Mouse (Mus musculus) CH12.LX (cell line): ENCODE results near the gene Psmd1. TPM values are rescaled to one million over a fixed set of nuclear protein-coding genes. Genes with fewer than 3 reads are reported as not detected.

Experiments used
- DNase-seq: peaks from one replicate; pipeline ENCODE4 v3.0.0-alpha.2; 2013; ENCODE audit errors: extremely low read depth
- H3K27ac ChIP-seq: 2 replicates; pipeline ENCODE4 v1.5.1; 2012; ENCODE audit warnings: low read depth, mild to moderate bottlenecking, control low read depth, moderate library complexity; ENCODE audit not compliant: insufficient read depth
- H3K27me3 ChIP-seq: replicated peaks from 2 replicates; pipeline ENCODE3; 2012; ENCODE audit warnings: inconsistent platforms
- H3K36me3 ChIP-seq, 2 experiments: replicated peaks in 1 of 2; 2 replicates each; pipeline versions ENCODE3 to v1.6.1; 2012; ENCODE audit warnings: inconsistent platforms in 1 of 2, low read length in 1 of 2, mild to moderate bottlenecking in 1 of 2, mixed read lengths in 1 of 2, moderate library complexity in 1 of 2; ENCODE audit not compliant: control insufficient read depth in 1 of 2, insufficient read depth in 1 of 2
- H3K4me1 ChIP-seq, 2 experiments: 2 replicates each; pipeline ENCODE4 v1.6.1; 2012; ENCODE audit warnings: inconsistent platforms in 1 of 2, moderate library complexity in 1 of 2; ENCODE audit not compliant: insufficient read depth in 2 of 2, control insufficient read depth in 1 of 2
- H3K4me2 ChIP-seq: 2 replicates; pipeline ENCODE4 v1.6.1; 2012; ENCODE audit warnings: low read depth, mild to moderate bottlenecking, control low read depth; ENCODE audit not compliant: poor library complexity, insufficient read depth, severe bottlenecking
- H3K4me3 ChIP-seq, 3 experiments: fragments of 150-350 bp in 1 of 3; sonication (generic) in 1 of 3; replicated peaks in 1 of 3; 2 replicates each; pipeline versions ENCODE3 to v1.5.1; 2011 to 2012; ENCODE audit warnings: low read depth in 2 of 3, low read length in 2 of 3, mild to moderate bottlenecking in 2 of 3, moderate library complexity in 2 of 3, control low read depth in 1 of 3, improper control_type of control experiment in 1 of 3, inconsistent platforms in 1 of 3, mixed read lengths in 1 of 3; ENCODE audit not compliant: poor library complexity in 1 of 3
- H3K79me2 ChIP-seq: replicated peaks from 2 replicates; pipeline ENCODE4 v1.6.1; 2012; ENCODE audit warnings: mild to moderate bottlenecking, moderate library complexity; ENCODE audit not compliant: control insufficient read depth, poor library complexity, insufficient read depth, severe bottlenecking; ENCODE audit errors: extremely low read depth
- H3K9ac ChIP-seq: 2 replicates; pipeline ENCODE4 v1.6.1; 2012; ENCODE audit warnings: low read depth, mild to moderate bottlenecking, control low read depth, moderate library complexity; ENCODE audit not compliant: insufficient read depth
- H3K9me3 ChIP-seq: replicated peaks from 2 replicates; pipeline ENCODE3; 2012; ENCODE audit warnings: low read length, inconsistent platforms, mixed read lengths
- BHLHE40 ChIP-seq: IDR thresholded peaks from 2 replicates; pipeline ENCODE4 v1.6.1; 2011; ENCODE audit warnings: mild to moderate bottlenecking, low read depth, low read length, improper control_type of control experiment
- CHD1 ChIP-seq: IDR thresholded peaks from 2 replicates; pipeline ENCODE4 v1.6.1; 2012; ENCODE audit warnings: low read depth, low read length, improper control_type of control experiment, inconsistent platforms
- CHD2 ChIP-seq: IDR thresholded peaks from 2 replicates; pipeline ENCODE4 v1.6.1; 2011; ENCODE audit warnings: low read length, improper control_type of control experiment
- CTCF ChIP-seq, 2 experiments: IDR thresholded peaks in 1 of 2; conservative IDR thresholded peaks in 1 of 2; 2 replicates each; pipeline ENCODE4 v1.5.1; 2011 to 2012; ENCODE audit warnings: low read depth in 2 of 2, low read length in 2 of 2, improper control_type of control experiment in 1 of 2, inconsistent platforms in 1 of 2, mild to moderate bottlenecking in 1 of 2, moderate library complexity in 1 of 2
- E2F4 ChIP-seq: IDR thresholded peaks from 2 replicates; pipeline ENCODE4 v1.6.1; 2011; ENCODE audit warnings: low read depth, low read length, improper control_type of control experiment; ENCODE audit not compliant: insufficient replicate concordance
- EP300 ChIP-seq: IDR thresholded peaks from 2 replicates; pipeline ENCODE4 v1.6.1; 2011; ENCODE audit warnings: low read length, improper control_type of control experiment
- ETS1 ChIP-seq: conservative IDR thresholded peaks from 2 replicates; pipeline ENCODE4 v1.6.1; 2012; ENCODE audit warnings: low read depth, mild to moderate bottlenecking, inconsistent platforms, low read length, improper control_type of control experiment, moderate library complexity
- GABPA ChIP-seq: IDR thresholded peaks from 2 replicates; pipeline ENCODE4 v1.6.1; 2012; ENCODE audit warnings: low read depth, low read length, improper control_type of control experiment, inconsistent platforms; ENCODE audit not compliant: insufficient replicate concordance
- IRF4 ChIP-seq: IDR thresholded peaks from 2 replicates; pipeline ENCODE4 v1.6.1; 2014; ENCODE audit warnings: low read depth, mild to moderate bottlenecking, inconsistent platforms, low read length, improper control_type of control experiment
- JUN ChIP-seq: IDR thresholded peaks from 2 replicates; pipeline ENCODE4 v1.6.1; 2011; ENCODE audit warnings: low read depth, mild to moderate bottlenecking, low read length, improper control_type of control experiment, moderate library complexity; ENCODE audit not compliant: insufficient read depth
- MXI1 ChIP-seq: IDR thresholded peaks from 2 replicates; pipeline ENCODE4 v1.6.1; 2011; ENCODE audit warnings: mild to moderate bottlenecking, low read depth, low read length, improper control_type of control experiment
- RCOR1 ChIP-seq: conservative IDR thresholded peaks from 2 replicates; pipeline ENCODE4 v1.6.1; 2012; ENCODE audit warnings: low read depth, mild to moderate bottlenecking, inconsistent platforms, low read length, improper control_type of control experiment
- SIN3A ChIP-seq: IDR thresholded peaks from 2 replicates; pipeline ENCODE4 v1.6.1; 2012; ENCODE audit warnings: low read length, improper control_type of control experiment, inconsistent platforms
- TBP ChIP-seq: conservative IDR thresholded peaks from 2 replicates; pipeline ENCODE4 v1.6.1; 2011; ENCODE audit warnings: low read depth, low read length, improper control_type of control experiment
- TCF12 ChIP-seq: IDR thresholded peaks from 2 replicates; pipeline ENCODE4 v1.6.1; 2014; ENCODE audit warnings: low read depth, mild to moderate bottlenecking, inconsistent platforms, low read length, improper control_type of control experiment
- UBTF ChIP-seq: IDR thresholded peaks from 2 replicates; pipeline ENCODE4 v1.6.1; 2012; ENCODE audit warnings: low read depth, mild to moderate bottlenecking, inconsistent platforms, low read length, improper control_type of control experiment, moderate library complexity
- USF1 ChIP-seq: IDR thresholded peaks from 2 replicates; pipeline ENCODE4 v1.6.1; 2014; ENCODE audit warnings: low read depth, mild to moderate bottlenecking, inconsistent platforms, low read length, improper control_type of control experiment
- ZKSCAN1 ChIP-seq: IDR thresholded peaks from 2 replicates; pipeline ENCODE4 v1.6.1; 2012; ENCODE audit warnings: low read depth, inconsistent platforms, low read length, improper control_type of control experiment, borderline replicate concordance
- ZNF384 ChIP-seq: IDR thresholded peaks from 2 replicates; pipeline ENCODE4 v1.6.1; 2012; ENCODE audit warnings: low read depth, low read length, improper control_type of control experiment, inconsistent platforms
- dilution Hi-C: fragments of 300-500 bp; cut with MboI; formaldehyde crosslinking; loops from 2 replicates; pipeline ENCODE4 v1.14.3; 2020; ENCODE audit warnings: low sequenced_read_pairs; ENCODE audit not compliant: extremely low pct_unique_long_range_greater_than_20kb, extremely low pct_ligation_motif_present
- in situ Hi-C: fragments of 300-500 bp; cut with MboI; formaldehyde crosslinking; loops from 3 replicates; pipeline ENCODE4 v1.14.3; 2019; ENCODE audit warnings: low sequenced_read_pairs, low pct_ligation_motif_present, low pct_unique_long_range_greater_than_20kb, mixed read lengths
- polyA plus RNA-seq: library from polyadenylated mRNA; unstranded; fragments of >175 nt; gene quantifications from 2 replicates; pipeline ENCODE4 v1.2.1, GENCODE M21; 2012; ENCODE audit warnings: low read depth; ENCODE audit not compliant: insufficient read length
- total RNA-seq, 2 experiments: library from RNA; depleted of rRNA; stranded (reverse); fragments of 300-350 nt in 1 of 2; fragments of >200 nt in 1 of 2; gene quantifications; 2 replicates each; pipeline ENCODE4 v1.2.3; 2012 to 2014

The Psmd1 gene
- total and polyA plus RNA-seq, 3 experiments = 87.6 to 196 (median 134) TPM

DNA sequence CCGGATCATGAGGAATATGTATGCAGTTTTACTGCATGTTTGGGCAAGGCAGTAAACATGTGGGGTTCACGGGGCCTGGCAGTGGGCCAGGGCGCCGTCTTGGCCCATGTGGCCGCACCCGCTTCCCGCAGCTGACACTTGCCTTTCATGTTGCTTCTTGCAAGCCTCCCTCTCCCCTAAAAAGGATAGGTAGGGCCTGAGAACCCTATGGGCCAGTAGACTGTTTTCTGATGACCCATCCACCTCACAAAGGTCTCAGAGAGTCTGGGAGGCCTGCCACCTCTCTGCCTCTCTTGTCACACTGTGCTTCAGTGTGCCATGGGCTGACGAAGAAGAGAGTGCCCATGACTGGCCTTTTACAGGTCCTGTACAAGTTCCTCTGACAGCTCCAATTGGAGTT is 47.7 kb upstream of the Psmd1 start, which contains the start of gene Spata3:
Gene Spata3, plus strand, starts transcription at position 301 of the 400 bp plus-strand sequence.
- Histone ChIP-seq H3K4me2 (no peak within 1 kb of the TSS), H3K4me1 (peaks cover 4 to 11% of the 10 kb centered on the region in 2 experiments), H3K79me2 (no peaks in the 10 kb centered on the region), H3K36me3 (no peaks in the 10 kb centered on the region), H3K9me3 (peaks cover 1% of the 10 kb centered on the region), H3K4me3 (no peak within 1 kb of the TSS), H3K27ac (no peak within 1 kb of the TSS), H3K9ac (no peak within 1 kb of the TSS), H3K27me3 (no peaks in the 10 kb centered on the region)
- dilution Hi-C loops (no loop called here), in situ Hi-C loops (no loop called here)
- TF ChIP-seq GABPA (no peak), JUN (no peak), EP300 (no peak), TBP (no peak), E2F4 (no peak), MXI1 (no peak), TCF12 (no peak), ETS1 (no peak), BHLHE40 (no peak), SIN3A (no peak), ZNF384 (no peak), CTCF (conservative IDR thresholded peaks at IDR 0.05 in 1 of 2, IDR thresholded peaks at IDR 0.05 in 1 of 2; ENCODE audit: low read depth in 2 of 2, low read length in 2 of 2) (no peak), IRF4 (no peak), USF1 (no peak), UBTF (no peak)
- no peak for DNase-seq

- H3K4me3 ChIP-seq = no peak overlapping the region
- no peaks in the 10 kb centered on the region for H3K27me3 ChIP-seq
- no peak for TF ChIP-seq TCF12
- TF ChIP-seq USF1 = no peak
- TF ChIP-seq CHD2 = no peak
- no peak for TF ChIP-seq E2F4
- TF ChIP-seq ZKSCAN1 = no peak
- TF ChIP-seq SIN3A = no peak
- TF ChIP-seq ETS1 = no peak
- TF ChIP-seq RCOR1 = no peak
- no peak for TF ChIP-seq CHD1
- peaks cover 4 to 11% of the 10 kb centered on the region in 2 experiments for H3K4me1 ChIP-seq
- dilution Hi-C loops (no loop called here), in situ Hi-C loops (no loop called here)
- no peak overlapping the region for H3K27ac ChIP-seq
- H3K36me3 ChIP-seq = no peaks in the 10 kb centered on the region
- H3K9me3 ChIP-seq = no peaks in the 10 kb centered on the region
- H3K79me2 ChIP-seq = no peaks in the 10 kb centered on the region
- H3K4me2 ChIP-seq = no peak overlapping the region
- no peak for DNase-seq
- H3K9ac ChIP-seq = no peak overlapping the region
Measured at GRCm38 (mm10) chr1:86018235-86019055, 45.7 kb upstream of the Psmd1 start.
